Mouse (Mus musculus) thymus, adult 2 months (tissue): Measurements from ENCODE around the gene Gcn1l1.

Experiments
- CTCF ChIP-seq: fragments of 200-500 bp; IDR thresholded peaks from 2 replicates; pipeline ENCODE4 v1.5.1; 2012; ENCODE audit warnings: mild to moderate bottlenecking, control low read depth, low read length, moderate library complexity, borderline replicate concordance; ENCODE audit not compliant: control insufficient read depth, poor library complexity, insufficient read depth; ENCODE audit errors: extremely low read depth
- POLR2A ChIP-seq: fragments of 200-500 bp; IDR thresholded peaks from 2 replicates; pipeline ENCODE4 v1.6.1; 2012; ENCODE audit warnings: mild to moderate bottlenecking, low read length, control low read depth, moderate library complexity; ENCODE audit not compliant: control insufficient read depth, poor library complexity, insufficient read depth; ENCODE audit errors: extremely low read depth

DNA sequence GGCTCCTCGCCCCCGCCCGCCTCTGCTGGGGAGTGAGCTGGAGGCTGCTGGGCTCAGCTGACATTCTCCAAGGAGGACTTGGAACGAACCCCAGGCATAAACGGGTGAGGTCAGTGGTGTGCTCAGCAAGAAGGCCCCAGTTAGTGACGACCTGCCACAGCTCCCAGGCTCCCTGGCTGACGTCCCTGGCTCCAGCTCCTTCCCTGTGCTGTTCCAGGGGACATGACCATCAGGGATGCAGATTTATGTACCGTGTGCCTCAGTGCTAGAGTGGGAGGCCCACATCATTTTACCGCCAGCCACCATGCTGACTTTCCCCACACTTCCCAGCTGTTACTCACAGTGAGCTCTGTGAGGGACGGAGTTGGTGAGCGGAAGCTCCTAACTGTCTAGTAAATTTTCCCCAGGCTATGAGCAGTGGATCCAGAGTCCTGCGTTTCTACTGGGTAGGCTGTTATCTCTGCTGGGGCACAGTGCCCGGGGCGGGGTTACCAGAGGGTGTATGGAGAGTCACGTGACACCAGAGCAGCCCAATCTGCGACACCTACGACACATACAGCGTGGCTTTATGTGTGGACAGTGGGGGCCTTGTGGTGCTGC is 33.3 kb upstream of the Gcn1l1 start:
- TF ChIP-seq CTCF (no peak), POLR2A (no peak)
